Mouse (Mus musculus): ENCODE data around the gene Plcd4.

Gene Plcd4

GRCm38 (mm10) chr1:74600501-74601266 is 58.0 kb downstream of the Plcd4 start:
- no peak for DNase-seq (ENCODE audit: low spot score in 2 of 2)

GRCm38 (mm10) chr1:74601267-74601962 is 58.7 kb downstream of the Plcd4 start, which contains the start of the genes Rnf25 and Stk36:
Gene Rnf25, minus strand, starts transcription at chr1:74601397.
Gene Stk36, plus strand, starts transcription at chr1:74601445.
- DNase-seq (ENCODE audit: low spot score in 2 of 2), result peak; percentile 72 to 85

All from spleen, postnatal 4 days (tissue).